Mouse (Mus musculus): ENCODE results near the gene Pus3. TPM values are rescaled to one million over a fixed set of nuclear protein-coding genes. Genes with fewer than 3 reads are reported as not detected.

Gene Pus3
- polyA plus RNA-seq, 1 experiment = 4.2 TPM

- no peak overlapping the region for H3K4me2 ChIP-seq (ENCODE audit: low read depth)
- no peak overlapping the region for H3K4me3 ChIP-seq
- no peak overlapping the region for H3ac ChIP-seq (ENCODE audit: control insufficient read depth, insufficient read length)
- no peaks in the 10 kb centered on the region for H3K27me3 ChIP-seq (ENCODE audit: control insufficient read depth, insufficient read depth, insufficient read length)
- H3K36me3 ChIP-seq (ENCODE audit: control insufficient read depth, insufficient read depth) = no peaks in the 10 kb centered on the region
- no peaks in the 10 kb centered on the region for H3K79me2 ChIP-seq (ENCODE audit: control insufficient read depth, insufficient read depth)
- TF ChIP-seq MYOD1 (IDR thresholded peaks at IDR 0.05; ENCODE audit: control insufficient read depth in 1 of 3, insufficient read length in 2 of 3, low read depth in 2 of 3) = no peak
- no peak for TF ChIP-seq SRF (IDR thresholded peaks at IDR 0.05; ENCODE audit: control insufficient read depth, insufficient read length, low read depth)
- TF ChIP-seq E2F4 (IDR thresholded peaks at IDR 0.05; ENCODE audit: insufficient read depth) = no peak
- TF ChIP-seq TCF12 (IDR thresholded peaks at IDR 0.05; ENCODE audit: insufficient read depth, poor library complexity, severe bottlenecking) = no peak
- TF ChIP-seq MYOG (IDR thresholded peaks at IDR 0.05; ENCODE audit: control insufficient read depth in 1 of 3, insufficient read depth in 1 of 3, insufficient read length in 2 of 3, low read depth in 2 of 3) = no peak
- TF ChIP-seq REST (IDR thresholded peaks at IDR 0.05; ENCODE audit: insufficient read depth, insufficient read length) = no peak
- no peak for TF ChIP-seq USF1 (IDR thresholded peaks at IDR 0.05; ENCODE audit: low read depth)
- TF ChIP-seq POLR2AphosphoS2 (IDR thresholded peaks at IDR 0.05; ENCODE audit: insufficient read length, low read depth) = no peak
- no peak for TF ChIP-seq CEBPB (IDR thresholded peaks at IDR 0.05; ENCODE audit: insufficient read depth, poor library complexity, severe bottlenecking)
- TF ChIP-seq TCF3 (IDR thresholded peaks at IDR 0.05; ENCODE audit: insufficient read length, low read depth) = no peak
- TF ChIP-seq MAX (IDR thresholded peaks at IDR 0.05; ENCODE audit: low read depth) = no peak
- no peak for TF ChIP-seq POLR2A (IDR thresholded peaks at IDR 0.05; ENCODE audit: insufficient read length, low read depth)
Observed at GRCm38 (mm10) chr9:35543099-35543860, 15.1 kb upstream of the Pus3 start.

GRCm38 (mm10) chr9:35544666-35545065 lies 13.7 kb upstream of the Pus3 start:
- H3K4me3 ChIP-seq = no peak overlapping the region
- H3K79me2 ChIP-seq (ENCODE audit: control insufficient read depth, insufficient read depth) = no peaks in the 10 kb centered on the region
- H3K27me3 ChIP-seq (ENCODE audit: control insufficient read depth, insufficient read depth, insufficient read length) = no peaks in the 10 kb centered on the region
- H3ac ChIP-seq (ENCODE audit: control insufficient read depth, insufficient read length) = no peak overlapping the region
- no peak overlapping the region for H3K4me2 ChIP-seq (ENCODE audit: low read depth)
- H3K36me3 ChIP-seq (ENCODE audit: control insufficient read depth, insufficient read depth) = no peaks in the 10 kb centered on the region
- TF ChIP-seq MYOD1 (IDR thresholded peaks at IDR 0.05; ENCODE audit: control insufficient read depth in 1 of 3, insufficient read length in 2 of 3, low read depth in 2 of 3) (no peak), E2F4 (IDR thresholded peaks at IDR 0.05; ENCODE audit: insufficient read depth) (no peak), SRF (IDR thresholded peaks at IDR 0.05; ENCODE audit: control insufficient read depth, insufficient read length, low read depth) (no peak), REST (IDR thresholded peaks at IDR 0.05; ENCODE audit: insufficient read depth, insufficient read length) (no peak)

GRCm38 (mm10) chr9:35545704-35546103 lies 12.7 kb upstream of the Pus3 start:
- H3K4me3 ChIP-seq = no peak overlapping the region
- H3ac ChIP-seq (ENCODE audit: control insufficient read depth, insufficient read length) = no peak overlapping the region
- TF ChIP-seq SRF (IDR thresholded peaks at IDR 0.05; ENCODE audit: control insufficient read depth, insufficient read length, low read depth) (no peak), TCF3 (IDR thresholded peaks at IDR 0.05; ENCODE audit: insufficient read length, low read depth) (no peak), TCF12 (IDR thresholded peaks at IDR 0.05; ENCODE audit: insufficient read depth, poor library complexity, severe bottlenecking) (no peak), MYOG (IDR thresholded peaks at IDR 0.05; ENCODE audit: control insufficient read depth in 1 of 3, insufficient read depth in 1 of 3, insufficient read length in 2 of 3, low read depth in 2 of 3) (no peak), MYOD1 (IDR thresholded peaks at IDR 0.05; ENCODE audit: control insufficient read depth in 1 of 3, insufficient read length in 2 of 3, low read depth in 2 of 3) (no peak), POLR2A (IDR thresholded peaks at IDR 0.05; ENCODE audit: insufficient read length, low read depth) (no peak), POLR2AphosphoS2 (IDR thresholded peaks at IDR 0.05; ENCODE audit: insufficient read length, low read depth) (no peak), REST (IDR thresholded peaks at IDR 0.05; ENCODE audit: insufficient read depth, insufficient read length) (no peak), MAX (IDR thresholded peaks at IDR 0.05; ENCODE audit: low read depth) (no peak), USF1 (IDR thresholded peaks at IDR 0.05; ENCODE audit: low read depth) (no peak), CEBPB (IDR thresholded peaks at IDR 0.05; ENCODE audit: insufficient read depth, poor library complexity, severe bottlenecking) (no peak), E2F4 (IDR thresholded peaks at IDR 0.05; ENCODE audit: insufficient read depth) (no peak)
- H3K27me3 ChIP-seq (ENCODE audit: control insufficient read depth, insufficient read depth, insufficient read length) = no peaks in the 10 kb centered on the region
- no peak overlapping the region for H3K4me2 ChIP-seq (ENCODE audit: low read depth)
- H3K79me2 ChIP-seq (ENCODE audit: control insufficient read depth, insufficient read depth) = no peaks in the 10 kb centered on the region
- H3K36me3 ChIP-seq (ENCODE audit: control insufficient read depth, insufficient read depth) = no peaks in the 10 kb centered on the region

- Histone ChIP-seq H3ac (ENCODE audit: control insufficient read depth, insufficient read length) (no peak overlapping the region), H3K4me2 (ENCODE audit: low read depth) (no peak overlapping the region)
Observed at GRCm38 (mm10) chr9:35546745-35547144, 11.7 kb upstream of the Pus3 start.

More at GRCm38 (mm10) chr9:35546745-35547144, 11.7 kb upstream of the Pus3 start:
- Histone ChIP-seq H3K36me3 (ENCODE audit: control insufficient read depth, insufficient read depth) (no peaks in the 10 kb centered on the region), H3K27me3 (ENCODE audit: control insufficient read depth, insufficient read depth, insufficient read length) (no peaks in the 10 kb centered on the region), H3K79me2 (ENCODE audit: control insufficient read depth, insufficient read depth) (no peaks in the 10 kb centered on the region), H3K4me3 (no peak overlapping the region)
- no peak for TF ChIP-seq E2F4 (IDR thresholded peaks at IDR 0.05; ENCODE audit: insufficient read depth)
- TF ChIP-seq REST (IDR thresholded peaks at IDR 0.05; ENCODE audit: insufficient read depth, insufficient read length) = no peak
- no peak for TF ChIP-seq CEBPB (IDR thresholded peaks at IDR 0.05; ENCODE audit: insufficient read depth, poor library complexity, severe bottlenecking)
- TF ChIP-seq POLR2AphosphoS2 (IDR thresholded peaks at IDR 0.05; ENCODE audit: insufficient read length, low read depth) = no peak
- no peak for TF ChIP-seq TCF3 (IDR thresholded peaks at IDR 0.05; ENCODE audit: insufficient read length, low read depth)
- no peak for TF ChIP-seq MYOG (IDR thresholded peaks at IDR 0.05; ENCODE audit: control insufficient read depth in 1 of 3, insufficient read depth in 1 of 3, insufficient read length in 2 of 3, low read depth in 2 of 3)
- TF ChIP-seq SRF (IDR thresholded peaks at IDR 0.05; ENCODE audit: control insufficient read depth, insufficient read length, low read depth) = no peak
- no peak for TF ChIP-seq POLR2A (IDR thresholded peaks at IDR 0.05; ENCODE audit: insufficient read length, low read depth)
- no peak for TF ChIP-seq MYOD1 (IDR thresholded peaks at IDR 0.05; ENCODE audit: control insufficient read depth in 1 of 3, insufficient read length in 2 of 3, low read depth in 2 of 3)
- no peak for TF ChIP-seq USF1 (IDR thresholded peaks at IDR 0.05; ENCODE audit: low read depth)
- TF ChIP-seq MAX (IDR thresholded peaks at IDR 0.05; ENCODE audit: low read depth) = no peak
- no peak for TF ChIP-seq TCF12 (IDR thresholded peaks at IDR 0.05; ENCODE audit: insufficient read depth, poor library complexity, severe bottlenecking)

Measured in myocyte (in vitro differentiated cells).